Mouse (Mus musculus) E14TG2a.4 (cell line): ENCODE results near the gene Ina.

Experiments
- CTCF ChIP-seq: conservative IDR thresholded peaks from 2 replicates; pipeline ENCODE4 v1.5.1; 2014; ENCODE audit warnings: low read length
- NANOG ChIP-seq: IDR thresholded peaks from 2 replicates; pipeline ENCODE4 v1.6.1; 2014; ENCODE audit warnings: borderline replicate concordance, low read length, mixed read lengths
- POU5F1 ChIP-seq: IDR thresholded peaks from 2 replicates; pipeline ENCODE4 v1.6.1; 2014; ENCODE audit warnings: low read length, borderline replicate concordance

- TF ChIP-seq CTCF (no peak), NANOG (no peak), POU5F1 (no peak)
Observed at GRCm38 (mm10) chr19:46978920-46979780, 35.3 kb upstream of the Ina start.
